Mouse (Mus musculus): ENCODE measurements around the gene Rapgef4.
A peak's percentile ranks its signal among the peaks of the same experiment; 100 is the strongest.

Rapgef4 gene

DNA sequence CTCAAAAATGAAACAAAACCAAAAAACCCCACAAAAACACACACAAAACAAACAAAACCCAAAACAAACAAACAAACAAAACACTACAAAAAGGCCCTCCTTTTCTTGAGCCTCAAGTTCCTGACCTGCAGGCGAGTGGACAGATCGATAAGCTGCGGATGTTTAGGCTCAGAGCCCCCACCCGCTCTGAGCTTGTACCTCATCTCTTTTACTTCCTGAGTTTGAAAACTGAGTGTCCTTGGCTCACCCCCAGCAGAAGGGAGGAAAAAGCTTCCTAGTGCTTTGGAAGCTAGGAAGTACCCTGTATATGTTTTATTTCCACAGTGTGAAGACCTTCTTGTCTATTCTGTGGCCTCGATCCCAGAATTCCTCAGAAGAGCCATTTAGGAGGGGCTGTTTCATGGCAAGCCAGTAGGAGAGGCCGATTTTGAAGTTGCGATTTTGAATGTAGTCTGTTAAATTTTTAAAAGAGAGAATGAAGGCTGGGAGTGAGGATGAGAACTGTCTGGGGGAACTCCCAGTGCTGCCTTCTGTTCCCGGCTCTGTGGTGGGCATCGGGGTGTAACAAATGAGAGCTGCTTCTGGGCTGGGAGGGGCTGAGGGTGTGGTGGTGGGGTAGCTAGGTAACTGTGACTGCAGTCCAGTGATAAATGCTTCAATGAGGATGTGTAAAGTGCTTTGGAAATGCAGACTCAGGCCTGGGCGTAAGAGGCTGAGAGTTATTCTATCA, 2.0 kb downstream of the Rapgef4 start:
- no peak for DNase-seq (ENCODE audit: low read depth, low spot score)

DNA sequence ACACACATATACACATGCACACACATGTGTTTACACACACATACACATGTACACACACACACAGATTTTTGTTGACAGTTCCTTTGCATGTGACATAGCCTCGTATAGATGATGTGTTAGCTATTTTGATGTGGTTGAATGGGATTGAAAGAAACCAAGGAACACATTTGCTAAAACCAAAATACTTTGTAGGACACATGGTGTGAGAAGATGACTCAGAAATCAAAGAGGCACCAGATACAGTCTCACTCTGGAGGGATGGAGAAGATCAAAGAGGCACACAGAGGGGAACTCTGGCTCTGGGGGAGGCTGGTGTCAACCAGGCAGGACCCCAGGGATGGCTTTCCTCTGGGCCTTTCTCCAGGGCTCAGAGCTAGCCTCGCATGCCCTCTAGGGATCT, 4.7 kb downstream of the Rapgef4 start:
- no peak for DNase-seq (ENCODE audit: low read depth, low spot score)

DNA sequence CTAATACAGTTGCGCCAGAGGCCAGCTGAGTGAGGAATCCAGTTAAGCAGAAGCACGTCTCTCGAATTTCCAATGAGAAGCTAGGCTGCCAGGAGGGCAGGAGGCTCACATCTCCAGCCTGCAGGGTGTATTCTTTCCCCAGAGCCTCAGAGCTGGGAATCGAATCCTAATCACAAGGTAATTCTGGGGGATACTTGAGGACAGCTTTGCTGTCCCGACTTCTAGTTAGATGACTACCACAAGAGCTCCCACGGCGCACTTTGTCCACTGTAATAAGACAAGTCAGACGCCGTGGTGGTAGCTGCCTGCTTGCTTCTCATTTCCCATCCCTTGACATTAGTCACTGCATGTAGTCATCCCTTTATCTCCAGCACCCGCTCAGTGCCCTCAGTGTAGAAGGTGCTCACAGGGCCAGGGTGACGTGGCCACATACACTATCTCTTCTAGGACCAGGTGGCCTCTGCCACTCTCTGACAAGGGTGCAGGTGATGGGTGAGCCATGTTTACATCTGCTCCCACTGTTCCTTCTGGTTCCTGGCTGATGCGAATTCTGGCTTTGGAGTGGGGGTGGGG, 5.3 kb downstream of the Rapgef4 start:
- DNase-seq (ENCODE audit: low read depth, low spot score): no peak

DNA sequence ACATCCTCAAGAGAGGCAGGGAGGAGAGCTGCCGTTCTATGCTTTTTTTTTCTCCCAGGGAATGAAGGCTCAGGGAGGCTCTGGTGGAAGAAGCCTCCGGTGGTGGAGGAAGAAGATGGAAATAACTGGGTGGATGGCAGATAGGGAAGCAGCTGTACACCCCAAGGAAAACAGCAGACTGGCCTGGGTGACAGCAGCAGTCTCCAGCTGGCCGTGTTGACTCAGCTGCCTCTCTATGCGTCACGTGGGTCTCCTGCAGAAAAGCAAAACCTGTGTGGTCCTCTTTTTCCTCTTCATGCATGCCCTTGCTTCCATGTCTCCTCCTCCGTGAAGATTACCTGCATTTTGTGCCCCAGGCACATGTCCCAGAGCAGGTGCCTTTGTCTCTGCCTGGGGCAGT, 7.5 kb downstream of the Rapgef4 start:
- DNase-seq (ENCODE audit: low read depth, low spot score): no peak

DNA sequence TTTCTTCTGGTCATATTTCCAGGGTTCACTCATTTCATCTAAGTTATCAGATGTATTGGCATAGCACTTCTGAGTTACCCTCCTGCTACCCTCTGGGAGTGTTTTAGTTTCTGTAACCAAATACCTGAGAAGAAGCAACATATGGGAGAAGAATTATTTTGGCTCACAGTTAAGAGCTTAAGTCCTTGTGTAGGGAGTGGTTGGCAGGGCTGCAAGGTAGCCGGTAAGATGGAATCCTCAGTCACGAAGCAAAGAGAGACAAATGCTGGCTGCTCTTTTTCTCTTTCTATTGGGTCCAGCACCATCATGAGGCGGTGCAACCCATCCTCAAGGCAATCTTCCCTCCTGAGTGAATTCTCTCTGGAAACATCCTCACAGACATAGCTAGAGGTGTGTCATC, 11.1 kb downstream of the Rapgef4 start:
- no peak for DNase-seq (ENCODE audit: low read depth, low spot score)

DNA sequence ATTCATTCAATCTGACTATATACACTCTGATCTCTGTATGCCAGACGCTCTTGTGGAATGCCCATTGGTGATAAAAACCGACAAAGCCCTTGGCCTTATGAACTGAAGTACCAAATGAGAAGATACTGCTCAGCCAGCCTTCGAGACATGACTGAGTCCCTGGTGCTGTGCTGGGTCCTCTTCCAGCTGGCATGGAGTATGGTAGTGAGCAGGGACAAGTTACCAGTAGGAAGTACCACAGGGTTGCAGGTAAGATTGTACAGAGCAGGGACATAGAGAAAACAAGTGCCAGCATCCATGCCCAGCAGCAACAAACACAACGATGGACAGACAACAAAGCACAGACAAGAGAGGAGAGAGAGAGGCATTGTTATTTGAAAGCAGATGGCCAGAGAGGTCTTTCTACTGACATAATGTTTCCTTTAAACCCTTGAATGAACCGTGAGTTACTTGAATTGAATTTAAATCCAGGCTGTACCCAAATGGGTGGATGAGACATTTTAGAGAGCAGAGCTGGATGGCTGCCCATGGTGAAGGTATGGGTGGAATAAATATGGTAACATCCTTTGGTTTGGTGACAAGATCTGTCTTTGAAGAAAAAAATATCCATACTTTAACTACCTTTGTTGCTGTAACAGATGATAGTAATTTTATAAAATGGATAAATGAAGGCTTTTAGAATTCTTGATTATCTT, 12.8 kb downstream of the Rapgef4 start:
- DNase-seq (ENCODE audit: low read depth, low spot score): no peak

DNA sequence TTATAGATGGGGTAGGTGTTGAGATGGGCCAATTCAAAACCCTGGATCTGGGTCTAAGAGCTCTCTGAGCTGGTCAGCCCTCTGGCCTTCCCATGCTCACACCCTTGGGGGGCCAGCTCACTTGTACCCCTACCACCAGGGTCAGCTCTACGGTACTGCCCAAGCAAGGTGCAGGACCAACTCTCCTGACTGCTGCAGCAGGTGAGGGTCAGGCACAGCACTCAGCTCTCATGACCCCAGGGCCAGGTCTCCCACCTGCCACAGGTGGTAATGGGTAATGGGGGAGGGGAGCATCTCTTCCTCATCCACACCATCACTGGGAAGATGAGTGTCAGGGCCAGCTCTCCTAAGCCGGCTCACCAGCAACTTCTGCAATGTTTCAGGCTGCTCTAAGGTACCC, 17.5 kb downstream of the Rapgef4 start:
- DNase-seq (ENCODE audit: low read depth, low spot score): no peak

DNA sequence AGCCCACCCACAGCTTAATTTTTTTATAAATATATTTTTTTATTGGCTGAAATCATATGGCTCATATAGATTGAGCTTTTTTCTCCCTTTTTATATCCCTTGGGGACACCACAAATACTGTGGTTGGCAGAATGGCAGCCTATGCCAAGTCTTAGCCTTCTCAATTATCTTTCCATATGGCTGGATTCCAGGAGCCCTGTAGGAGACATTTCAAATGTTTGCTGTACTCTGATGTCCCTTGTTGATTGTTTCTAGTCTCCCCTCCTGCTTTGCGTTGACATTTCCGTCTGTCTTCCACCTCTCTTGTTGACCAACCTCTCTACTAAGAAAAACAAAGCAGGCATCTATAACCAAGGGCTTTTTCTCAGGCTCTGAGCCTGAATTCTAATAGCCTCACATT, 19.1 kb downstream of the Rapgef4 start:
- no peak for DNase-seq (ENCODE audit: low read depth, low spot score)

DNA sequence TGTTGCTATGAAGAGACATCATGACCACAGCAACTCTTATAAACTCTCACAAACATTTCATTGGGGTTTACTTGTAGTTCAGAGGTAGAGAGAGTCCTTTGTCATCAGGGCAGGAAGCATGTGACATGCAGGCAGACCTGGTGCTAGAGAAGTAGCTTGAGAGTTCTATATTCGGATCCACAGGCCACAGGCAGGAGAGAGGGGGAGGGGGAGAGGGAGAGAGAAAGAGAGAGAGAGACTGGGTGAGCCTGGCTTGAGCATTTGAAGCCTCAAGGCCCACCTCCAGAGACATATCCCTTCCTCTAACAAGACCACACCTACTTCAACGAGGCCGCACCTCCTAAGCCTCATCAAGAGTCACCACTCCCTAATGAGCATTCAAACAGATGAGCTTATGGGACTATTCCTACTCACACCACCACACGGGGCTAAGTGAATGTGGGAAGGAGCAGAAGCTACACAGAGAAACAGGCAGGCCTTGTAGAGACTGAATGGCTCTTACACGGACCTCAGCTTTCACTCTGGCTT, 21.9 kb downstream of the Rapgef4 start:
- no peak for DNase-seq (ENCODE audit: low read depth, low spot score)

DNA sequence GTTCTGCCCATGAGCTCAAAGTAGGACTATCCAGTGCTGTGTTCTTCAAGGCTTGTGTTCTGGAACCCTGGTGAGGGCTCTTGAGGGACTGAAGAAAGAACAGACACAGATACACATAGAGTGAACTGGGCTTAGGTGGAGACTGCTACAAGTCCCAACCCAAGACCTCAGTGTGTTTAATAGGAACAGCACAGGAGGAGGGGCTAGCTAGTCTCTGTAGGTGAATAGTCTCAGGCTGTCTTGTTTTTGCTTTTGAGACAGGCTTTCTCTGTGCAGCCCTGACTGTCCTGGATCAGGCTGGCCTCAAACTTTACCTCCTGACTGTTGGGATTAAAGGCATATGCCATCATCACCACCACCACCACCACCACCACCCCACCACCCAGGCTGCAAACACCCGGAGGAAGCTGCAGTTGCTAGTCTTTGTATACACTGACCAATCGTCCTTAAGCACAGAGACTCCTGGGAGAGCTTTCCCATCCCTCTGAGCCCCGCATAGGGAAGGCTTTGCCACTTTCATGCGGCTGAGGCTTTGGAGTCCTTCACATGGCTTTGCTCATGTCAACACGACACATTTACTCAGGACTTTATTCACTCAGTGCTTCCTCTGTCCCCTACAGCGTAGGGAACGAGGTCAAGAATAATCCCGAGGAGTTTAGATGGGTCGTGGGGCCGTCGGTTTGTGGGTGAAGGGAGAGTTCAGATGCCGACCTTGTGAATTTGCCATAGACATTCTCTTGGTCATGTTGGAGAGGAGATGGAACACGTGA, 22.9 kb downstream of the Rapgef4 start:
- no peak for DNase-seq (ENCODE audit: low read depth, low spot score)

DNA sequence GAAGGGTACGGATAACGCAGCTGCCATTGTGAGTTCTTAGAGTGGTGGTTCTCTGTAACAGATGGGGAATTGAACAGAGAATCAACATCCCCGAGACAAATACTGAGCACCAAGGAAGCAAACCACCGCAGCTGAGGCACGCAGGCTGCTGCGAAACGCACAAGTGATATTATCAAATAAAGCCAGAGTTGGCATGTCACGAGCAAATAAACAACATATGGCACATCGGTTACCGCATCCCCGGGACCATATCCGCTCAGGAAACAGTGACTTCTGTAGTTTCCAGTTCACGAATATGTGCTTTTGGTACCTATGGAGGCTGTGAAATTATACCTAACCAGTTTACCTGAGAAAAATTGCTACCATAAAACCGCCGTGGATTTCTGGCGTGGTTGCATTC, 24.0 kb downstream of the Rapgef4 start:
- DNase-seq (ENCODE audit: low read depth, low spot score): no peak

DNA sequence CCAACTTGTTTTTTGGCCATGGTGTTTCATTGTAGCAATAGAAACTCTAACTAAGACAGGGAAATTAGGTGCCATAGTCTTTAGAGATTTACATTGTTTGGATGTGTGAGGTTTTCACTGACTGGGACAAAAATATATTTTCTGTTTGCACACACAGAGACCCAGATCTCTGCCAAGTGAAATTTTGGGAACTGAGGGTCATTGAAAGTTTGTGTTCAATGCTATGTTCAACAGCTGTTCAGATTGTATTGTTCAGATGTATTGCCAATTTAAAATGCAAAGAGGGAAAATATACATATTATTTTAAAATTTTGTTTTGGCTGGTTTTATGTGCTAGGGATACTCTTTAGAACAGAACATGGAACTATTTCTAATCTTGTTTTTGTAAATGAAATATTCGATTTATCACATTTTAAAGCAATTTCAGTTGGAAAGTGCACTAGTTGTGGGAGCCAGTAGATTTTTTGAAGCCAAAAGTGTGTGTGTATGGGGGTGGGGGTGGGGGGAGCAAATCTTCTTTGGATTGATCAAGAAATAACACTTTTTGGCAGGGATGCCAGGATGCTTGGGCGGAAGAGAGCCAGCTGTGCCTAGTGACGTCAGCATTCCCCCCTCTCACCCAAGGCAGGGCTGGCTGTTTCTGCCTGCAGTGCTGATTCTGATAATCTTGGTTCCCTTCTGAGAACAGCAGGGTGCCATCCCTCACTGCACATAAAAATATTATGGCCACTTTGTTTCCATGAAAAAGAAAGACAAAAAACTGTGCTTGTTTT, 28.6 kb downstream of the Rapgef4 start:
- no peak for DNase-seq (ENCODE audit: low read depth, low spot score)

DNA sequence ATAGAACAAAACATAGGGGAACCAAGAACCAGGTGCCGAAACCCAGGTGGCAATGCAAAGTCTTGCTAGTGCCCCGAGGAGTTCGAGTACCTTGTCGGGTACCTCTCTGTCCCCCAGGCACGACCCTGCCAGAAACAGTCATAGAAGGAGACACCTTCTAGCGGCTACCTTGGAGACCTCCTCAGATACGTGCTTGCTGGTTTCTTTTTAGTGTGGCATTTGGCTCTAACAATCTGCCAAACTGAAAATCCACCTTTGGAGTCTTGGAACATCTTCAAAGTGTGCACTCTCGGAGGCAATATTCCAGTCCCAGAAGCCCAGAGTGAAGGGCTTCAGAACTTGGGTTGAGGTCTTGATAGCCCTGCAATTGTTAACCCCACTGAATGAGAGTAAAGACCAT, 34.3 kb downstream of the Rapgef4 start:
- no peak for DNase-seq (ENCODE audit: low read depth, low spot score)

DNA sequence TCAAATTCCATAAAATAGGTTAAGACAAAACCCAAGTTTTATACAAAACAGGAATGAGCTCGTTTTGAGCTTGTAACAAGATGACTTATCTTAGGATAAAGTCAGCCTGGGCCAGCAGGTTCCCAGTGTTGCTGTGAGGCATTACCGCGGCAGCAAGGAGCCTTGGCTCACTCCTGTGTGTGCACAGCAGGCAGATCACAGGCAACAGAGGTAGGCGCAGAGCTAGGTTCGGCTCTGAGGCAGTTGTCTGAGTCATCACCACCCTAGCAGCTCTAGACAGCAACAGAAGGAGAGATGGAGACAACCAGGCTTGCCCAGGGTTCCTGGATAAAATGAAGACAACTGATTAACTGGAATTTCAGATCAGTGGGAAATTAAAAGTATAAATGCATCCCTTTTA, 35.0 kb downstream of the Rapgef4 start:
- no peak for DNase-seq (ENCODE audit: low read depth, low spot score)

DNA sequence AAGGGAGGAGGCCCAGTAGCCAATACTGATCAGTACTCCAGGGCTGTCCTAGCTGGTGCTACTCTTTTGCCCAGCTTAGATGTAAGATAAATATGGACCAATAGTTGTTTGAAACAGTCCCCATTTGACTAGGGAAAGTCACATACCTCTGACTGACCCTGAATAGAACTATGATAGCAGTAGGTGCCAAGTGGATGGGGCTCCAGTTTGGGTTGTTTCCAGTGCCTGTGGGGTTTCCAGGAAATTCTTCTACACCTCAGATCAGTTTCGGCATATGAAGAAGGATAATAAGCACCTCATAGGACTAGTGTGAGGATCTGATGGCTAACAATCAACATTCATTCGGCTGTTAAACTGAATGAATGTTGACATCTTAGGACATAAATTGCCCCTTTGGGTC, 36.1 kb downstream of the Rapgef4 start:
- DNase-seq (ENCODE audit: low read depth, low spot score): no peak

DNA sequence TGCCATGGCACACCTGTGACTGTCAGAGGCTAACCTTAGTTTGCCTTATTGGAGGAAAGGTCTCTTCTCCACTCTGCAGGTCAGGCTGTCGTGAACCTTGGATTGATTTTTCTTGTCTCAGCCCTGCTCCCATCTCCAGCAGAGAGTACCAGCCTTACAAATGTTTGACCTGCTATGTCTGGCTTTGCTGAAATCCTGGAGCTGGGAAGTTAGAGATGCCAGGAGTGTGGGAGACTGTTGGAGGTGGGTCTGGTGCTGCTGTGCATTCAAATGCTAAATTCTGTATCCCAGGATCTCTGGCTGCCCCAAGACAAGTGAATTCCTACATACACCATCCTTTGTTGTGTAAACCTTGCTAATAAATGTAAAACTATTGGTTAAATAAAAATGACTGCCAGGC, 37.7 kb downstream of the Rapgef4 start:
- no peak for DNase-seq (ENCODE audit: low read depth, low spot score)

DNA sequence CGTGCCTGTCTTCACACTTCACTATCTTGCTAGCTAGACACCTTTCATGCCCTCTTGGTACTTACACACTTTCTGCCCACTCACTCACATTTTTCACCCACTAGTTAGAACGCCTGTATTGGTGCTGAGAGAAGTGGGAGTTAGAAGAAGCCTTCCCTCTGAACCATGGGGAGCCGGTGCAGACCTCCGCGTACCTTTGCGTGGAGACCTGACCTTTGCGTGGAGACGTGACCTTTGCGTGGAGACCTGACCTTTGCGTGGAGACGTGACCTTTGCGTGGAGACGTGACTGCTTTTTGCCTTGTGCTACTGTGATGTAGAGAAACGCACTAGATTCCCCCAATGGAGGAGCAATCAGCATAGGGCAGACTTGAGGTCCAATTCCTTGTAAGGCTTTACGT, 39.7 kb downstream of the Rapgef4 start:
- no peak for DNase-seq (ENCODE audit: low read depth, low spot score)

DNA sequence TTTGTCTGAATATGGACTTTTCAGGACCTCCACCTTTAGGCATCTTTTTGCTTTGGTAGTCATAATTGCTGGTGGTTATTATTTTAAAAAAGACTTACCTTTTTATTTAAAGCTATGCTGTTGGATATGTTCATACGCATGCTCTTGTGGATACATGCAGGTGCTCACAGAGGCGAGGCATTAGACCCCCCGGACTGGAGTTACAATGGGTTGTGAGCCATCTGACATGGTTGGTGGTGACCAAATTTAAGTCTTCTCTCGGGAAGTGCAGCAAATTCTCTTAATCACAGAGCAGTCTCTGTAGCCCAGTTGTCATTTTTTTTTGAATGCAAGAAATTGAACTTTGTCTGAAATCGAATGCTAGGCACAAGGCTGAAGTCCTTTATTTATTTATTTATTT, 40.4 kb downstream of the Rapgef4 start:
- no peak for DNase-seq (ENCODE audit: low read depth, low spot score)

DNA sequence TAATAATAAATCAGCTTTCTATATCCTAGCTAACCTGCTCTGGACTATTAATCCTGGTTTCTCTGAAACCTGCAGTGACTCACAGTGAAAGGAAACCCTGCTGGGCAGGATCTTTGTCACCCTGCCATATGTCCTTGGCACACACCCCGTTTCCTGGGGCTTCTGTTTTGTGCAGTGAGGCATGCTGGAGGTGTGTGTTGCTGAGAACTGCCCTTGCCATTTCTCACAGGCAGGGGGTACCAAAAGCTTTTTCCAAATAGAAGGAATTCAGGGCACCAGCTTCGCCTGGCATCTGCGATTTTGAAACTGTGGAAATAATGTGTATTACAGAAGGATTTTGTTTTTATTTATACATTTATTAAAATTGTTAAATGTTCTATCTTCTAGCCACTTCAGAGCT, 40.8 kb downstream of the Rapgef4 start:
- peak; percentile 65 for DNase-seq (ENCODE audit: low read depth, low spot score)

DNA sequence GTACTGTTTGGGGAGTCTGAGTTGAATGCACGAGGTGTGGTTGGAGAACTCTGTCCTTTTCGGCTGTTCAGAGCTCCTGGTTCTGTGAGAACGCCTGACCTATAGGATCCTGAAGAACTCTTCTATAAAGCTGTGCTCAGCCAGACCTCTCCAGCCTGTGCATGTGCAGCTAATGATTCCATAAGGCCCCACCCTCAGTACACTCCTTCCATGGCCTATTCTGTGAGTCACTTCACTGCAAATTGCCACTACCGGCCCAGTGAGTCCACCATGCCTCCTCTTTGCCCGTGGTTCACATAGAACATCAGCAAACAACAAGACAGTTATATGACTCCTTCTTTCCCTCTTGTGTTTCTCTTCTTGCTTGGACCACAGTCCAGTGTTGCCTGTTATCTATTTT, 42.8 kb downstream of the Rapgef4 start:
- DNase-seq (ENCODE audit: low read depth, low spot score): no peak

DNA sequence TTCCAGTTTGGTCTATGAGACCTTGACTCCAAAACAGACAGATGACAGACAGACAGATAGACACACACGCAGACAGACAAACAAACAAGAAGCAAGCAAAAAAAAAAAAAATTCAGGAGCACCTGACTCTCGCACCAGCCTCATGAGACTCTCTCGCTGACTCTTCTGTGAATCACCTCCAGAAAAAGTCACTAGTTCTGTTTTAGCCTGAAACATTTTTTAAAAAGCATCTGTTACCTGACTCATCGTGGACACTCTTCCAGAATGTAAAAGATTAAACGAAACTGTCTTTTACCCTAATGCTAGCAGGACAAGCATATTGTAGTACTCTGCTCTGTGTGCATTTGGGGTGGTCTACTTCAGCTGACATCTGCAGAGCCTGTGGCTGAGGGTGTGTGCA, 44.6 kb downstream of the Rapgef4 start:
- DNase-seq (ENCODE audit: low read depth, low spot score): peak; percentile 36
